Mouse (Mus musculus) mouse trophoblast stem cell (cell line): ENCODE data around the gene Capn9.

Source experiments
- in situ Hi-C, 2 experiments: fragments of 300-500 bp; cut with MseI, MboI; formaldehyde crosslinking; loops; 2 replicates in 1 of 2; 3 replicates in 1 of 2; pipeline ENCODE4 v1.15.1; 2025

Gene Capn9

DNA sequence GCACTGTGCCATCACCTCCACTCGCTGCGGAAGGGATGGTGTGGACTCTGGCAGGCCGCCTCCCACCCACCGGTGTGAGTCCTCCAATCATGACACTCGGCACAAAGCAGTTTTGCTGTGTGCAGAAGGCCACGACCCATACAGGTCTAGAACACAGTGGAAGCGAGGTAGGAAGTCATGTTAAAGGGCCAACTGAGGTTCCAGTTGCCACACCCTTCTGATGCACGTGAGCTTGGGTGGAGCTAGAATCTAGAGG lies 59.3 kb downstream of the Capn9 start:
- in situ Hi-C loops, result no loop called here

DNA sequence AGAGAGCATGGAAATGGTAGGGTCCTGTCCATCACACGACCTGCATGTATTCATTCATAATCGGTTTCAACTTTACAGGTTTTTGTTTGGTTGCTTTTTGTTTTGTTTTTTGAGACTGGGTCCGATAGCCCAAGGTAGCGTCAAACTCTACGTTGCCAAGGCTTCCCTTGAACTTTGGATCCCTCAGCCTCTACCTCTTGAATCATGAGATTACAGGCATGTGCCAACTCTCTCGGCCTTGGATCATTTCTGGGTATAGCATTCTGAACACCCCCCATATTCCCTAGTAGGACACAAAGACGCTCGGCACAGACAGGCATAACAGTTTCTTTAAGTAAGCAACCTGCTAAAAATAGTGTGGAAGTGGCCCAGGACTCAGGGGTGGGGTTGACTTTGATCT lies 65.7 kb downstream of the Capn9 start:
- in situ Hi-C loops, result no loop called here

DNA sequence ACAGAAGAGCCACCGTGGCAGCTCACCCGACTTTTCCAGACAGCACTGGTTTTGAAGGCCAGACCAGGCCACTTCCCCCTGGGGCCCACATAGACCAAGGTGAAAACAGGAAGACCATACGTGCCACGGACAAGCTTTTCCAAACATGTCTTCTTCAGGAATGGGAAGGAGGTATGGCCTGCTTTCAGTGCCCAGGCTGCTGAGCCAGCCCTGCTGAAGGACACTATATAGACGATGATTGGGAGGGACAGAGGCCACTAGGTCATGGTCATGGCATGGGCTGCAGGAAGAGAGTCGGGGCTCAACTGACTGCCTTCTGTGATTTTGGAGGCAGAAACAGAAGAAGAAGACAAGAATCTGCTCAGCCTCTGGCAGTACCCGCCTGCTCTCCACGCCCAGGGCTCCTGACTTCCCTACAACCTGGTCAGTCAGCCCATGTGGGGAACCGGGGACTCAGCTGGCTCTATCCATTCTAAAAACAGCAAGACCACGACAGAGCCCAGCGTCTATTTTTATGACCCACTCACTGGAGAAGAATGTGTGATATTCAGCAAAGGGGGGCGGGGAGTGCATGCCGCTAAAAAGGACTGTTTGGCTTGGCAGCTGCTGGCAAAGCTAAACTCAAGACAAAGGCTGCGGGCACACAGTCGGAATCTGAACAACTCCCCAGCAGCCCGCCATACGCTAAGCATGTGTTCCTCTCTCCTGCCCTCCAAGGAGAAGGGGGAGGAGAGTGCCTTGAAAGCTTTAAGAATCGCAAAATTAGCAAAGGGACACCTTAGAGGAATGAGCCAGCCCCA lies 67.8 kb downstream of the Capn9 start:
- in situ Hi-C loops, result no loop called here

DNA sequence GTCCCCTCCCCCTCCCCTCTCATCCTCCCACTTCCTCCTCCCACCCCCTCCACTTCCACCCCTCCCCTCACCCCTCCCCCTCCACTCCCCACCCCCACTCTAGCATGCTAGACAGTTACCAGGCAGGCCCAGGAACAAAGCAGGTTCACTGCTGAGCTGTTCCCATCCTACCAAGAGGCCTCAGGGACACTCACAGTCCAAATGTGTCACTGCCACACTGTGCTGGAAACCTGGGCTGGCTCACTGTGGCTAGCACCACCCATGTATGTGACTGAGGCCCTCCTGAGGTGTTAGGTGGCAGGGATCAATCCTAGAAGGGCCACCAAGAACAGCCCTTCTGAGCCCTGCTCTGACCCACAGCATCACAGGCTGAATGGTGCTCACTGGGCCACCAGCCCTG lies 72.4 kb downstream of the Capn9 start:
- in situ Hi-C loops, result no loop called here

DNA sequence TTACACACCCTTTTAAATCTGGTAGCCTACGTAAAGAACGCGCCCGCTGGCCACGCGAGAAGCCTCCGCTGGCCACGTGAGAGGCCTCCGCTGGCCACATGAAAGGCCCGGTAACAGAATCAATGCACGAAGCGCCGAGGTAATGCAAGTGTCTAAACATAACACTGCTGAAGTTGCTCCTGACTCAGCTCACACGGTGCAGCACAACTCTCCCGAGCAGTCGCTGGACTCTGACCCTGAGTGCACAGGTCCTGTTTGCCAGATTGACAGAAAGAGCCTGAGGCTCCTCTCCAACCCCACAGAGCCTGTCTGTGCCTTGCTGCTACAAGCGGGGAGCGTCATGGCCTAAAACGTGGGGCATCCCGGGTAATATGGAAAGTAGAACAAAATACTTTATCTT lies 75.9 kb downstream of the Capn9 start:
- in situ Hi-C loops, result no loop called here

DNA sequence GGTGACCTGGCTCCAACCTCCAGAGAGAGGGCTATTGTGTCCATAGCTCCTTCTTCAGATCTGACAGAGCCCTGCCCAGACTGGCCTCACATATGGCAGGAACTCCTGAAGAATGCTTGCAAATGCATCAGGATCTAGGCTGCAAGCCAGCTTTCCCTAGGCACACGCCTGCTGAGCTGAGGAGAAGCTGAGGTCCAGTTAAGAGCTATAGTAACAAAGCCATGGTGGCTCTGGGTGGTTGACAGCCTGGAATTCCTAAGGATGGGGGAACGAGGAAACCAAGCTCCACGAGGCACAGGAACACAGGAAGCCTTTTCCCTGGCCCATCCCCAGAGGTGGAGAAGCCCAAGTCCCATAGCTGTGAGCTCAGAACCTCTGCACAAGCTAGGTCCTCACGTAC lies 76.6 kb downstream of the Capn9 start:
- in situ Hi-C loops, result no loop called here

- in situ Hi-C loops, result no loop called here
These were observed 77.9 kb downstream of the Capn9 start for GRCm38 (mm10) chr8:124653568-124654475.

GRCm38 (mm10) chr8:124657961-124658360 lies 82.0 kb downstream of the Capn9 start:
- in situ Hi-C loops, result no loop called here

- in situ Hi-C loops, result no loop called here
These were observed 82.5 kb downstream of the Capn9 start for GRCm38 (mm10) chr8:124658415-124658814.

- in situ Hi-C loops, result no loop called here
These were observed 85.9 kb downstream of the Capn9 start for GRCm38 (mm10) chr8:124661781-124662180.

DNA sequence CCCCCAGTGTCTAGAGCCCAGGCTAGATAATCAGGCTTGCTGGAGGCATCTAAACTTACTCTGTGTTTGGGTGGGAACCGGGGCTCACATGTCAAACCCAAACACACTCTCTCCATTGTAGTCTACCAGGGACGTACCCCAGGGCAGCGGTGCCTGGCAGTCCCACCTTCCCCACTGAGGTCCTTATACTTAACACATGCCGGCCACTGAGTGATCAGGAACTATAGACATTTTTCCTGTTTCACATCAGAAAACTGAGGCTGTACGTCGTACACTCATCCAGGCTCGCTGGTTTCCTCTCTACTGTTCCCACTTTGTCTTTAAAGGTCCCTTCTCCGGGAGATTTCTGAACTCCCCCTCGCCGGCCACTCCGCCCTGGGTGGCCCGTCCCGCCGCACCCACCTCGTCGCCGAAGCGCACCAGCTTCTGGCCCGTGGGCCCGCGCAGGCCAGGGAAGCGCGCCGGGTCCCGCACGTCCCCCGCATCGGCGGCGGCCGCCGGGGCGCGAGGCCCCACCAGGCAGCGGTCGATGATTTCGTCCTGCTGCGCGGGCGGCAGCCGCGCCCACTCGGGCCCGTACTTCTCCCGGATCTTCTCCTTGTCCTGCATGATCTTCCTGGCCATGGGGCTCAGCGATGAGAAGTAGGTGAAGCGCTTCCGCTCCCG lies 86.7 kb downstream of the Capn9 start:
- in situ Hi-C loops, result no loop called here

DNA sequence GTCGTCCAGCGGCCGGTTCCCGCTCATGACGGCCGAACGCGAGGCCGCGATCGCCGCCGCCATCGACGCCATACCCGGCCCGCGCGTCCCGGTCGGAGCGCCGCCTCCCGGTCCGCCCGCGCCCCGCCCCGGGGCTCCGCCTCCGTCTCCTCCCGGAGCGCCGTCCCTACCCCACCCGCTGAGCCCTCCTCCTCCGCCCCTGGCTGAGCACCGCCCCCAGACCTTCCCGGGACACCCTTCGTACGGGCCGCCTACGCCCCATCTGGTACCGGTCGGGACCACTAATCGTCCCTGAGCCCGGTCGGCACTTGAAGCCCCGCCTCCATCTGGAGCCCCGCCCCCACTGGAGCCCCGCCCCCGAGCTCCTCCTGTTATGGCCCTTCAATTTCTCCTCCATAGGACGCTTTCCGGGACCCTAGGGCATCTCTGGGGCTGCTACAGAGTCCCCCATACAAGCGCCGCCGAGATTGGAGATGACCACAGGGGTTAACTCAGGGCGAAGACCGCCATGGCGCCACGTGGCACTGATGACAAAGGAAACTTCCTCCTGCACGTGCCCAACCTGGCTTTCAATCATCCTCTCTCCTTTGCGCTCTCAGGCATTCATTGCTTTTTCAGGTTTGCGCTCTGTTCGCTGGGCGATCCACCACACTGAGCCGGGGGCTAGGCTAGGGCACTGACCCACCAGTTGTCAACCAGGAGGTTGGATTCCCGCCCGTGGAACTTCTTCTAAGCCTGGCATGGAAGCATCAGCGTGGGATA lies 87.4 kb downstream of the Capn9 start, which contains the start of gene 2310022B05Rik:
Gene 2310022B05Rik (minus strand): TSS at position 258 of the 762 bp plus-strand sequence.
- in situ Hi-C loops, result no loop called here

GRCm38 (mm10) chr8:124663874-124664230 lies 87.9 kb downstream of the Capn9 start:
- in situ Hi-C loops, result no loop called here

DNA sequence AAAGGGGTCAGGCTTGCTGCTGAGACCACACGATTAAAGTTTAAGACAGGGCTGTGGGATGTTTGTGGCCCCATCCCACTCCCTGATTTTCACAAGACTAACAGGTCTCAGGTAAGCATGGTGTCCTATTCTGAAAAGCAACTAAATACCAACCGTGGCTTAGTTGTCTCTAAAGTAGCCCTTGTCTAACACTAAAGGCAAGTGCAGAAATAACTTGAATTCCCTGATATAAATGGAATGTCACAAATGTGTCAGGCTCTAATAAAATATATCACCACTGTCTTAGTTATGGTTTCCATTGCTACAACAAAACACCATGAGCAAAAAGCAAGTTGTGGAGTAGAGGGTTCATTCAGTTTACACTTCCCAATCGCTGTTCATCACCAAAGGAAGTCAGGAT lies 88.5 kb downstream of the Capn9 start:
- in situ Hi-C loops, result no loop called here
